Mouse (Mus musculus) liver, embryonic 12.5 days (tissue): ENCODE results near the gene Mrgbp. TPM values are rescaled to one million over a fixed set of nuclear protein-coding genes. Genes with fewer than 3 reads are reported as not detected.

Experiments
- ATAC-seq: fragments of 200-750 bp; cut with Nextera tagmentation; 2 replicates; pipeline ENCODE4 v1.8.0; 2017; ENCODE audit warnings: moderate number of reproducible peaks, mild to moderate bottlenecking, moderate library complexity
- H3K27ac ChIP-seq: fragments of 300-500 bp; sonication (generic); 2 replicates; pipeline ENCODE4 v1.5.1; 2016; ENCODE audit warnings: mild to moderate bottlenecking
- H3K27me3 ChIP-seq: fragments of 300-500 bp; sonication (generic); replicated peaks from 2 replicates; pipeline ENCODE4 v1.6.1; 2016; ENCODE audit warnings: mild to moderate bottlenecking, moderate library complexity
- H3K36me3 ChIP-seq: fragments of 300-500 bp; sonication (generic); 2 replicates; pipeline ENCODE4 v1.6.1; 2016; ENCODE audit warnings: mild to moderate bottlenecking, moderate library complexity
- H3K4me1 ChIP-seq: fragments of 300-500 bp; sonication (generic); 2 replicates; pipeline ENCODE4 v1.6.1; 2016
- H3K4me2 ChIP-seq: fragments of 300-500 bp; sonication (generic); 2 replicates; pipeline ENCODE4 v1.6.1; 2016; ENCODE audit warnings: mild to moderate bottlenecking, moderate library complexity
- H3K4me3 ChIP-seq: fragments of 300-500 bp; sonication (generic); 2 replicates; pipeline ENCODE4 v1.5.1; 2016; ENCODE audit warnings: mild to moderate bottlenecking, moderate library complexity
- H3K9ac ChIP-seq: fragments of 300-500 bp; sonication (generic); 2 replicates; pipeline ENCODE4 v1.6.1; 2016; ENCODE audit warnings: mild to moderate bottlenecking, moderate library complexity
- H3K9me3 ChIP-seq: fragments of 300-500 bp; sonication (generic); replicated peaks from 2 replicates; pipeline ENCODE4 v1.6.1; 2016; ENCODE audit warnings: mild to moderate bottlenecking, moderate library complexity
- WGBS: fragments of 180-500 bp; shearing (Covaris S2); methylation state at CpG from one replicate; pipeline ENCODE4 v1.1.7; 2016; ENCODE audit not compliant: insufficient replicate concordance; 5-methylcytosine and 5-hydroxymethylcytosine counted together
- polyA plus RNA-seq: library from polyadenylated mRNA; unstranded; fragments of >200 nt; fragmentation: Nextera tagmentation; extraction: Ambion mirVana; gene quantifications from 2 replicates; pipeline ENCODE4 v1.2.1, GENCODE M21; 2016

Mrgbp gene
- polyA plus RNA-seq, 1 experiment from 2014 or later: 15.6 TPM

- H3K4me3 ChIP-seq: no peak overlapping the region
- no peaks in the 10 kb centered on the region for H3K4me1 ChIP-seq
- H3K36me3 ChIP-seq: no peaks in the 10 kb centered on the region
- no peaks in the 10 kb centered on the region; the same call in 1 of the 2 replicates for H3K27me3 ChIP-seq
- no peak for ATAC-seq
- WGBS: 44% methylated on average over 6 of the region's 6 CpGs
- H3K9ac ChIP-seq: no peak overlapping the region
- H3K4me2 ChIP-seq: no peak overlapping the region
- H3K27ac ChIP-seq: no peak overlapping the region
- H3K9me3 ChIP-seq: no peaks in the 10 kb centered on the region
These were observed 17.8 kb upstream of the Mrgbp start for GRCm38 (mm10) chr2:180563296-180563695.

- H3K9me3 ChIP-seq: no peaks in the 10 kb centered on the region
- no peak for ATAC-seq
- no peak overlapping the region for H3K4me2 ChIP-seq
- H3K4me1 ChIP-seq: no peaks in the 10 kb centered on the region
- no peak overlapping the region for H3K4me3 ChIP-seq
- no peaks in the 10 kb centered on the region for H3K36me3 ChIP-seq
- H3K9ac ChIP-seq: no peak overlapping the region
- H3K27me3 ChIP-seq: no peaks in the 10 kb centered on the region; the same call in 1 of the 2 replicates
- H3K27ac ChIP-seq: no peak overlapping the region
- WGBS: 45% methylated on average over 5 of the region's 5 CpGs
These were observed 17.3 kb upstream of the Mrgbp start for GRCm38 (mm10) chr2:180563841-180564240.

- no peak overlapping the region for H3K4me2 ChIP-seq
- ATAC-seq: no peak
- H3K4me3 ChIP-seq: no peak overlapping the region
- 32% methylated on average over 13 of the region's 13 CpGs for WGBS
- H3K27me3 ChIP-seq: peaks cover 4% of the 10 kb centered on the region; the same call in 1 of the 2 replicates
- no peaks in the 10 kb centered on the region for H3K9me3 ChIP-seq
- no peaks in the 10 kb centered on the region for H3K36me3 ChIP-seq
- no peak overlapping the region for H3K9ac ChIP-seq
- H3K4me1 ChIP-seq: no peaks in the 10 kb centered on the region
- H3K27ac ChIP-seq: no peak overlapping the region
These were observed 14.7 kb upstream of the Mrgbp start for GRCm38 (mm10) chr2:180566240-180566913.

GRCm38 (mm10) chr2:180569028-180569643, 12.0 kb upstream of the Mrgbp start:
- Histone ChIP-seq H3K4me3 (no peak overlapping the region), H3K27me3 (peaks cover 4% of the 10 kb centered on the region; the same call in 1 of the 2 replicates), H3K4me2 (no peak overlapping the region), H3K9ac (no peak overlapping the region), H3K27ac (no peak overlapping the region), H3K36me3 (no peaks in the 10 kb centered on the region), H3K4me1 (no peaks in the 10 kb centered on the region), H3K9me3 (no peaks in the 10 kb centered on the region)
- ATAC-seq: no peak
- 38% methylated on average over 3 of the region's 3 CpGs for WGBS

GRCm38 (mm10) chr2:180576482-180576881, 4.6 kb upstream of the Mrgbp start:
- H3K4me2 ChIP-seq: no peak overlapping the region
- 44% methylated on average over 4 of the region's 4 CpGs for WGBS
- H3K4me1 ChIP-seq: no peaks in the 10 kb centered on the region
- no peak overlapping the region for H3K27ac ChIP-seq
- no peak overlapping the region for H3K4me3 ChIP-seq
- ATAC-seq: no peak
- no peaks in the 10 kb centered on the region for H3K9me3 ChIP-seq
- H3K27me3 ChIP-seq: peaks cover 32% of the 10 kb centered on the region
- no peak overlapping the region for H3K9ac ChIP-seq
- H3K36me3 ChIP-seq: no peaks in the 10 kb centered on the region

- Histone ChIP-seq H3K9ac (no peak overlapping the region), H3K27me3 (peaks cover 32% of the 10 kb centered on the region), H3K36me3 (no peaks in the 10 kb centered on the region), H3K27ac (no peak overlapping the region), H3K4me2 (no peak overlapping the region), H3K9me3 (no peaks in the 10 kb centered on the region), H3K4me3 (no peak overlapping the region), H3K4me1 (peaks cover 14% of the 10 kb centered on the region)
- WGBS: 13% methylated on average over 3 of the region's 3 CpGs
- ATAC-seq: no peak
These were observed 2.4 kb upstream of the Mrgbp start for GRCm38 (mm10) chr2:180578686-180579085.

GRCm38 (mm10) chr2:180582481-180583153, 1.5 kb downstream of the Mrgbp start:
- H3K4me1 ChIP-seq: peaks cover 20% of the 10 kb centered on the region
- peak overlapping the region; percentile 99 for H3K4me2 ChIP-seq
- peak overlapping the region; percentile 80 for H3K27ac ChIP-seq
- H3K9me3 ChIP-seq: no peaks in the 10 kb centered on the region
- ATAC-seq: peak; percentile 82
- 3% methylated on average over 54 of the region's 57 CpGs for WGBS
- peaks cover 32% of the 10 kb centered on the region for H3K36me3 ChIP-seq
- peaks cover 21% of the 10 kb centered on the region; the same call in 1 of the 2 replicates for H3K27me3 ChIP-seq
- peak overlapping the region; percentile 96 for H3K9ac ChIP-seq
- H3K4me3 ChIP-seq: peak overlapping the region; percentile 87

- Histone ChIP-seq H3K27me3 (peaks cover 21% of the 10 kb centered on the region; the same call in 1 of the 2 replicates), H3K4me2 (peak overlapping the region; percentile 99), H3K4me1 (peaks cover 20% of the 10 kb centered on the region), H3K36me3 (peaks cover 32% of the 10 kb centered on the region), H3K4me3 (peak overlapping the region; percentile 87), H3K9ac (peak overlapping the region; percentile 96), H3K9me3 (no peaks in the 10 kb centered on the region), H3K27ac (peak overlapping the region; percentile 80; the same call in 1 of the 2 replicates)
- peak; percentile 23; the same call in 1 of the 2 replicates for ATAC-seq
- 19% methylated on average over 6 of the region's 7 CpGs for WGBS
These were observed 2.0 kb downstream of the Mrgbp start for GRCm38 (mm10) chr2:180583154-180583507.

GRCm38 (mm10) chr2:180588736-180589122, 7.6 kb downstream of the Mrgbp start:
- H3K27ac ChIP-seq: peak overlapping the region; percentile 85
- H3K9me3 ChIP-seq: no peaks in the 10 kb centered on the region
- peaks cover 63% of the 10 kb centered on the region for H3K36me3 ChIP-seq
- H3K27me3 ChIP-seq: no peaks in the 10 kb centered on the region
- no peak; the same call in 1 of the 2 replicates for ATAC-seq
- peak overlapping the region; percentile 94 for H3K9ac ChIP-seq
- peak overlapping the region; percentile 97 for H3K4me3 ChIP-seq
- H3K4me2 ChIP-seq: peak overlapping the region; percentile 89
- WGBS: 41% methylated on average over 6 of the region's 6 CpGs
- H3K4me1 ChIP-seq: peaks cover 25% of the 10 kb centered on the region

GRCm38 (mm10) chr2:180589123-180589831, 8.2 kb downstream of the Mrgbp start, which contains the start of gene Ogfr:
Gene Ogfr (plus strand): TSS chr2:180589245.
- peak within 1 kb of the TSS; percentile 94 for H3K9ac ChIP-seq
- peak; percentile 88 for ATAC-seq
- H3K27ac ChIP-seq: peak within 1 kb of the TSS; percentile 85
- H3K36me3 ChIP-seq: peaks cover 65% of the 10 kb centered on the region
- peak within 1 kb of the TSS; percentile 89 for H3K4me2 ChIP-seq
- H3K4me3 ChIP-seq: peak within 1 kb of the TSS; percentile 97
- no peaks in the 10 kb centered on the region for H3K27me3 ChIP-seq
- peaks cover 20% of the 10 kb centered on the region for H3K4me1 ChIP-seq
- under 1% methylated on average over 67 of the region's 67 CpGs for WGBS
- no peaks in the 10 kb centered on the region for H3K9me3 ChIP-seq

- peak within 1 kb of the TSS; percentile 50 for H3K4me2 ChIP-seq
- no peak for ATAC-seq
- peaks cover 4% of the 10 kb centered on the region; the same call in 1 of the 2 replicates for H3K4me1 ChIP-seq
- H3K27ac ChIP-seq: no peak within 1 kb of the TSS
- H3K9me3 ChIP-seq: no peaks in the 10 kb centered on the region
- H3K36me3 ChIP-seq: peaks cover 35% of the 10 kb centered on the region
- peaks cover 62% of the 10 kb centered on the region for H3K27me3 ChIP-seq
- WGBS: 46% methylated on average over 4 of the region's 4 CpGs
- H3K4me3 ChIP-seq: peak within 1 kb of the TSS; percentile 21
- H3K9ac ChIP-seq: no peak within 1 kb of the TSS
These were observed 16.4 kb downstream of the Mrgbp start, which contains the start of gene Col9a3 for GRCm38 (mm10) chr2:180597490-180597889. Gene Col9a3 (plus strand): TSS chr2:180597790.
